Mouse (Mus musculus) left cerebral cortex, postnatal 10 days (tissue): ENCODE results near the gene Zfand6. TPM values are rescaled to one million over a fixed set of nuclear protein-coding genes. Genes with fewer than 3 reads are reported as not detected.

Experiments
- DNase-seq, 2 experiments: peaks; one replicate each; pipeline ENCODE4 v3.0.0; 2021 to 2022; ENCODE audit warnings: low spot score in 2 of 2, mixed read lengths in 1 of 2; ENCODE audit errors: extremely low spot score in 1 of 2
- intact Hi-C: fragments of 180-260 bp; cut with DNase I; formaldehyde crosslinking; loops from one replicate; pipeline ENCODE4 v1.15.1; 2025
- total RNA-seq, 2 experiments: library from RNA; stranded (reverse); gene quantifications; 2 replicates each; pipeline ENCODE4 v1.2.3; 2021

Gene Zfand6
- total RNA-seq: 10 to 100 TPM; 53.0 to 55.1 TPM

GRCm38 (mm10) chr7:84689251-84690100 is at the start of gene Zfand6:
Zfand6 (minus strand) TSS chr7:84689959.
- peak; percentile 96 to 99 for DNase-seq
- intact Hi-C loops: loop anchor here (5.0 kb wide), 1 partner anchor 82 kb away; the partner anchor contains the start of gene Fah

GRCm38 (mm10) chr7:84736803-84737202 is 47.0 kb upstream of the Zfand6 start:
- DNase-seq: no peak
- intact Hi-C loops: no loop called here

GRCm38 (mm10) chr7:84733038-84733437 is 43.3 kb upstream of the Zfand6 start:
- intact Hi-C loops: no loop called here
- DNase-seq: no peak

- no peak for DNase-seq
- intact Hi-C loops: no loop called here
Observed at GRCm38 (mm10) chr7:84732052-84732451, 42.3 kb upstream of the Zfand6 start.

GRCm38 (mm10) chr7:84731076-84731475 is 41.3 kb upstream of the Zfand6 start:
- DNase-seq: no peak
- intact Hi-C loops: no loop called here

GRCm38 (mm10) chr7:84722804-84723459 is 33.2 kb upstream of the Zfand6 start:
- DNase-seq: no peak
- intact Hi-C loops: no loop called here

GRCm38 (mm10) chr7:84710287-84710958 is 20.7 kb upstream of the Zfand6 start:
- intact Hi-C loops: no loop called here

GRCm38 (mm10) chr7:84706877-84707276 is 17.1 kb upstream of the Zfand6 start:
- intact Hi-C loops: no loop called here
- DNase-seq: no peak

More at GRCm38 (mm10) chr7:84710287-84710958, 20.7 kb upstream of the Zfand6 start:
- no peak for DNase-seq

- no peak for DNase-seq
- intact Hi-C loops: loop anchor here (5.0 kb wide), 1 partner anchor 83 kb away; the partner anchor contains the start of gene Fah
Observed at GRCm38 (mm10) chr7:84690101-84690509, 346 bp upstream of the Zfand6 start.

GRCm38 (mm10) chr7:84687653-84688580 is 1.8 kb downstream of the Zfand6 start:
- no peak for DNase-seq
- intact Hi-C loops: no loop called here

- no peak for DNase-seq
- intact Hi-C loops: no loop called here
Observed at GRCm38 (mm10) chr7:84686380-84686779, 3.4 kb downstream of the Zfand6 start.

- no peak for DNase-seq
- intact Hi-C loops: no loop called here
Observed at GRCm38 (mm10) chr7:84684675-84685074, 5.1 kb downstream of the Zfand6 start.

GRCm38 (mm10) chr7:84681558-84681957 is 8.2 kb downstream of the Zfand6 start:
- DNase-seq: no peak

GRCm38 (mm10) chr7:84680931-84681330 is 8.8 kb downstream of the Zfand6 start:
- intact Hi-C loops: no loop called here
- DNase-seq: no peak

More at GRCm38 (mm10) chr7:84681558-84681957, 8.2 kb downstream of the Zfand6 start:
- intact Hi-C loops: no loop called here

- no peak for DNase-seq
- intact Hi-C loops: no loop called here
Observed at GRCm38 (mm10) chr7:84680092-84680491, 9.7 kb downstream of the Zfand6 start.

GRCm38 (mm10) chr7:84679264-84679663 is 10.5 kb downstream of the Zfand6 start:
- intact Hi-C loops: no loop called here
- DNase-seq: peak; percentile 66 to 81

GRCm38 (mm10) chr7:84673103-84673502 is 16.7 kb downstream of the Zfand6 start:
- no peak for DNase-seq
- intact Hi-C loops: no loop called here

GRCm38 (mm10) chr7:84669554-84670152 is 20.1 kb downstream of the Zfand6 start:
- DNase-seq: no peak
- intact Hi-C loops: no loop called here
